Mouse (Mus musculus): ENCODE results near the gene Acadl.

Acadl gene

GRCm38 (mm10) chr1:66792838-66793466 lies 70.1 kb downstream of the Acadl start:
- in situ Hi-C loops (cut with MboI, MseI): no loop called here

- in situ Hi-C loops (cut with MboI, MseI): no loop called here
Observed at GRCm38 (mm10) chr1:66782296-66782695, 80.8 kb downstream of the Acadl start.

GRCm38 (mm10) chr1:66781027-66781426 lies 82.0 kb downstream of the Acadl start:
- in situ Hi-C loops (cut with MboI, MseI): no loop called here
